Mouse (Mus musculus) right cerebral cortex, postnatal 25 days (tissue): ENCODE measurements around the gene Snx11.
"Not testable (repeated sequence)": the region's sequence is repeated elsewhere in the genome, so short reads cannot be mapped to it uniquely, and the experiment has no call there.

Experiments used
- DNase-seq: peaks from one replicate; pipeline ENCODE4 v3.0.0; 2022

The Snx11 gene

GRCm38 (mm10) chr11:96776968-96777962 is at the start of gene Snx11:
Gene Snx11, minus strand, starts transcription at chr11:96777559.
- DNase-seq = peak; percentile 99

- no peak for DNase-seq
These were observed 49.1 kb upstream of the Snx11 start for GRCm38 (mm10) chr11:96826481-96826880.

- DNase-seq = peak; percentile 48
These were observed 47.6 kb upstream of the Snx11 start for GRCm38 (mm10) chr11:96824783-96825495.

GRCm38 (mm10) chr11:96823880-96824782 is 46.8 kb upstream of the Snx11 start:
- peak; percentile 90 for DNase-seq

GRCm38 (mm10) chr11:96823471-96823837 is 46.1 kb upstream of the Snx11 start:
- no peak for DNase-seq

- DNase-seq = no peak
These were observed 45.5 kb upstream of the Snx11 start for GRCm38 (mm10) chr11:96822675-96823470.

- no peak for DNase-seq
These were observed 44.6 kb upstream of the Snx11 start for GRCm38 (mm10) chr11:96821956-96822355.

- DNase-seq = no peak
These were observed 40.9 kb upstream of the Snx11 start for GRCm38 (mm10) chr11:96818128-96818710.

GRCm38 (mm10) chr11:96816979-96817378 is 39.6 kb upstream of the Snx11 start:
- DNase-seq = no peak

- DNase-seq = no peak
These were observed 39.1 kb upstream of the Snx11 start for GRCm38 (mm10) chr11:96816494-96816893.

- DNase-seq = no peak
These were observed 38.5 kb upstream of the Snx11 start for GRCm38 (mm10) chr11:96815895-96816294.

- DNase-seq = no peak
These were observed 37.1 kb upstream of the Snx11 start for GRCm38 (mm10) chr11:96814443-96814842.

- no peak for DNase-seq
These were observed 36.6 kb upstream of the Snx11 start for GRCm38 (mm10) chr11:96813920-96814319.

GRCm38 (mm10) chr11:96813455-96813854 is 36.1 kb upstream of the Snx11 start:
- no peak for DNase-seq

- not testable (repeated sequence) for DNase-seq
These were observed 33.8 kb upstream of the Snx11 start for GRCm38 (mm10) chr11:96811188-96811587.

- no peak for DNase-seq
These were observed 32.3 kb upstream of the Snx11 start for GRCm38 (mm10) chr11:96809562-96810235.

- no peak for DNase-seq
These were observed 30.7 kb upstream of the Snx11 start for GRCm38 (mm10) chr11:96808066-96808465.

- DNase-seq = no peak
These were observed 28.2 kb upstream of the Snx11 start for GRCm38 (mm10) chr11:96805606-96806005.

- no peak for DNase-seq
These were observed 22.2 kb upstream of the Snx11 start for GRCm38 (mm10) chr11:96799511-96799910.

GRCm38 (mm10) chr11:96796586-96796985 is 19.2 kb upstream of the Snx11 start:
- no peak for DNase-seq

- no peak for DNase-seq
These were observed 18.7 kb upstream of the Snx11 start for GRCm38 (mm10) chr11:96796081-96796480.
